Mouse (Mus musculus): ENCODE results near the gene Mfsd11. TPM values are rescaled to one million over a fixed set of nuclear protein-coding genes. Genes with fewer than 3 reads are reported as not detected.
A peak's percentile ranks its signal among the peaks of the same experiment; 100 is the strongest.
"Not testable (repeated sequence)": the region's sequence is repeated elsewhere in the genome, so short reads cannot be mapped to it uniquely, and the experiment has no call there.

Mfsd11 gene
- polyA plus RNA-seq, 1 experiment from 2014 or later: 39.4 TPM

DNA sequence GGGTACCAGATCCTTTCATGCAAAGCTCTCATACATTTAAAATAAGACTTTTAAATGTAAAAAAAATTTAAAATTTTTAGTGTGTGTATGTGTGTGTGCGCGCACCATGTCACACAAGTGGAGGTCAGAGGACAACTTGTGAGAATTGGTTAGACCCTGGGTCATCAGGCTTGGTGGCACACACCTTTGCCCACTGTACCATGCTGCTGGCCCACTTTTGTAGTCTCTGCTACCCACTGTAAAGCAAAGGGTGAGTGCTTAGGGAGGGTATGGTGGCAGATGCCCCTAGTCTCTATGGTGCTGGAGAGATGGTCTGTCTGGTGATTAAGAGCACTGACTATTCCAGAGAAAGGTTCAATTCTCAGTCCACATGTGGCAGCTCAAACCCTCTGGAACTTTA lies 29.0 kb upstream of the Mfsd11 start:
- 97% methylated on average over 2 of the region's 2 CpGs for WGBS
- no peak overlapping the region for H3K4me2 ChIP-seq
- no peak for ATAC-seq

GRCm38 (mm10) chr11:116823885-116824284 lies 28.4 kb upstream of the Mfsd11 start:
- H3K4me2 ChIP-seq; H3K4me3 ChIP-seq; H3K9me3 ChIP-seq (replicated peaks); H3K27me3 ChIP-seq; H3K27ac ChIP-seq; ATAC-seq; H3K36me3 ChIP-seq (ENCODE audit: poor library complexity, severe bottlenecking); H3K9ac ChIP-seq: not testable (repeated sequence)
- WGBS: 94% methylated on average over 10 of the region's 10 CpGs
- H3K4me1 ChIP-seq: peaks cover 39% of the 10 kb centered on the region

More for the DNA sequence above, 29.0 kb upstream of the Mfsd11 start:
- Histone ChIP-seq H3K27me3 (no peaks in the 10 kb centered on the region), H3K4me3 (no peak overlapping the region), H3K4me1 (peaks cover 34% of the 10 kb centered on the region), H3K9ac (no peak overlapping the region), H3K27ac (no peak overlapping the region), H3K36me3 (ENCODE audit: poor library complexity, severe bottlenecking) (no peaks in the 10 kb centered on the region), H3K9me3 (replicated peaks) (no peaks in the 10 kb centered on the region)

GRCm38 (mm10) chr11:116825230-116825629 lies 27.0 kb upstream of the Mfsd11 start:
- 47% methylated on average over 5 of the region's 5 CpGs for WGBS

DNA sequence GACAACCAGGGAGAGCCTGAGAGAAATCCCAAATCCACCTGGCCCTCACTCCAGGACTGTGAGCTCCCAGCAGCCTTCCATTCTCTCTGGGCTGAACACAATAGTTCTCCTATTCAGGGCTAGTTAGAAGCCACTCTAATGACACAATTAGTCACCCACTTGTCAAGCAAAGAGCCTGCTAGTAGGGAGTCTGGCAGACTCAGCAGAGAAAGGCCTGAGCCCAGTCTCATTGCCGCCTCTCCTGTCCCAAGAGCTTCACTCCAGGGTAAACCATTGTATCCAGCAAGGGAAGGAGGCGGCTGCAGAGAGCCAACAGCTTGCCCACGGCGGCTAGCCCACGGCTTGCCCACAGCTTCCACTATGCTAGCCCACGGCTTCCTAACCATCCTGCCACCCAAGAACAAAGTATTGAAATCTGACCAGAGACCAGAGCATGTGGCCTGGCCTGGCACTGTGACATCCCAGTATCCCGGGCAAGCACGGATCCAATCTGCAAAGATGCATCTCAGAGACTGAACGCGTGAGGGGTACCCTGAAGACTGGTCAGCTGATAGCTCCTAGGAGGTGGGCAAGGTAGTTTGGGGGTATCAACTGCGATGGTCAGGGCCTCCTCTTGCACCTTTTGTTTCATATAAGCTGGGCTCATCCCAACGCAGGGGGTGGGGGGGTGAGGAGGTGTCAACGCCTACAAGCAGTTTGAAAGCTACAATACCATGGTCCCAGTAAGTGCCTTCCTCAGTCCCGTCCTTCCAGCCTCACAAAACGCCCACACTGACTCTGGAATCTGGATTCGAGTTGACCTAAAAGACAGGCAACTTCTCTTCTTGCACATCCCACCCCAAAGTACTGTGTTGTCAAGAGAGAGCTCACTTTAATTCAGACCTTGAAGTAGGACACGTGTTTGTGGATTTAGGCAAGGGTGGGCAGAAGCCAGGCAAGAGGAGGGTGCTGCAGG lies 25.4 kb upstream of the Mfsd11 start:
- 10% methylated on average over 17 of the region's 17 CpGs for WGBS
- peak overlapping the region; percentile 49 for H3K27ac ChIP-seq
- no peaks in the 10 kb centered on the region for H3K9me3 ChIP-seq (replicated peaks)
- peak overlapping the region; percentile 73 for H3K9ac ChIP-seq
- H3K4me3 ChIP-seq: peak overlapping the region; percentile 58
- peak; percentile 34; the same call in 1 of the 2 replicates for ATAC-seq
- no peaks in the 10 kb centered on the region; the same call in 1 of the 2 replicates for H3K27me3 ChIP-seq
- peak overlapping the region; percentile 92 for H3K4me2 ChIP-seq
- H3K36me3 ChIP-seq (ENCODE audit: poor library complexity, severe bottlenecking): 0 out of 2 replicates have a peak, but pooled peaks cover 6% of the 10 kb centered on the region
- peaks cover 31% of the 10 kb centered on the region for H3K4me1 ChIP-seq

More at GRCm38 (mm10) chr11:116825230-116825629, 27.0 kb upstream of the Mfsd11 start:
- Histone ChIP-seq H3K4me1 (peaks cover 39% of the 10 kb centered on the region), H3K27ac (no peak overlapping the region), H3K36me3 (ENCODE audit: poor library complexity, severe bottlenecking) (no peaks in the 10 kb centered on the region), H3K27me3 (no peaks in the 10 kb centered on the region; the same call in 1 of the 2 replicates), H3K4me2 (0 out of 2 replicates have a peak overlapping the region, but pooled peaks have one; percentile 5), H3K9ac (no peak overlapping the region), H3K9me3 (replicated peaks) (no peaks in the 10 kb centered on the region), H3K4me3 (no peak overlapping the region)
- ATAC-seq: no peak

- peaks cover 7% of the 10 kb centered on the region for H3K36me3 ChIP-seq (ENCODE audit: poor library complexity, severe bottlenecking)
- H3K4me3 ChIP-seq: peak within 1 kb of the TSS; percentile 58
- peaks cover 36% of the 10 kb centered on the region for H3K4me1 ChIP-seq
- peak within 1 kb of the TSS; percentile 92 for H3K4me2 ChIP-seq
- H3K27ac ChIP-seq: peak within 1 kb of the TSS; percentile 49
- ATAC-seq: peak; percentile 62
- WGBS: under 1% methylated on average over 60 of the region's 71 CpGs
- H3K9me3 ChIP-seq (replicated peaks): no peaks in the 10 kb centered on the region
- peak within 1 kb of the TSS; percentile 73 for H3K9ac ChIP-seq
- no peaks in the 10 kb centered on the region; the same call in 1 of the 2 replicates for H3K27me3 ChIP-seq
These were observed 24.6 kb upstream of the Mfsd11 start, which contains the start of gene Mxra7 for GRCm38 (mm10) chr11:116827534-116828165. Gene Mxra7, minus strand, starts transcription at chr11:116828046.

GRCm38 (mm10) chr11:116832172-116832685 lies 20.0 kb upstream of the Mfsd11 start:
- Histone ChIP-seq H3K9ac (no peak overlapping the region), H3K4me2 (no peak overlapping the region), H3K36me3 (ENCODE audit: poor library complexity, severe bottlenecking) (peaks cover 53% of the 10 kb centered on the region), H3K4me3 (no peak overlapping the region), H3K27ac (0 out of 2 replicates have a peak overlapping the region, but pooled peaks have one; percentile 7), H3K4me1 (peaks cover 26% of the 10 kb centered on the region), H3K27me3 (no peaks in the 10 kb centered on the region; the same call in 1 of the 2 replicates), H3K9me3 (replicated peaks) (no peaks in the 10 kb centered on the region)
- no peak for ATAC-seq
- 38% methylated on average over 4 of the region's 4 CpGs for WGBS

- ATAC-seq: no peak
- H3K36me3 ChIP-seq (ENCODE audit: poor library complexity, severe bottlenecking): peaks cover 79% of the 10 kb centered on the region
- peaks cover 18% of the 10 kb centered on the region for H3K4me1 ChIP-seq
- no peaks in the 10 kb centered on the region for H3K9me3 ChIP-seq (replicated peaks)
- no peaks in the 10 kb centered on the region for H3K27me3 ChIP-seq
- 95% methylated on average over 1 of the region's 1 CpGs for WGBS
- no peak overlapping the region for H3K27ac ChIP-seq
- H3K4me3 ChIP-seq: no peak overlapping the region
- no peak overlapping the region for H3K9ac ChIP-seq
- H3K4me2 ChIP-seq: no peak overlapping the region
These were observed 17.3 kb upstream of the Mfsd11 start for GRCm38 (mm10) chr11:116834954-116835353.

GRCm38 (mm10) chr11:116836283-116836682 lies 16.0 kb upstream of the Mfsd11 start:
- no peak for ATAC-seq
- Histone ChIP-seq H3K9me3 (replicated peaks) (no peaks in the 10 kb centered on the region), H3K4me3 (no peak overlapping the region), H3K27ac (no peak overlapping the region), H3K9ac (no peak overlapping the region), H3K27me3 (no peaks in the 10 kb centered on the region), H3K36me3 (ENCODE audit: poor library complexity, severe bottlenecking) (peaks cover 87% of the 10 kb centered on the region), H3K4me1 (peaks cover 32% of the 10 kb centered on the region), H3K4me2 (no peak overlapping the region)
- WGBS: 97% methylated on average over 4 of the region's 4 CpGs

DNA sequence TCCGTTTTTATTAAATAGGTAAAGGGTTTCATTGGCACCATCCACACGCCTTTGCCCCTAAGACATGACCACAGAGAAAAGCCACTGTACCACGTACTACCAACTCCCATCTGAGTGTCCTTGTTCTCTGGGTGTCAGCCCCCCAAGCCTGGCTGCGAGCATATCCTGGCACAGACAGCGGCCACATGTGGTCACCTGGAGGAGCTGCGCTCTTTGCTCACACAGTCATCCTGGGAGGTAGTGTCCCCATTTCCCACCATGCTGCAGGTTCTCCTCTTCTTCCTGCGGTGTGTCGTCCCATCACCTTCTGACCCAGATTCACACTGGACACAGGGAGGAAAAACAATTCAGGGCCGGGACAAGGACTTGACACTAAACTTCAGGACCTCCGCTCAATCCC lies 14.8 kb upstream of the Mfsd11 start:
- ATAC-seq: no peak
- no peak overlapping the region for H3K9ac ChIP-seq
- H3K4me1 ChIP-seq: peaks cover 38% of the 10 kb centered on the region
- H3K27me3 ChIP-seq: no peaks in the 10 kb centered on the region
- H3K4me2 ChIP-seq: no peak overlapping the region
- peaks cover 85% of the 10 kb centered on the region for H3K36me3 ChIP-seq (ENCODE audit: poor library complexity, severe bottlenecking)
- 94% methylated on average over 10 of the region's 10 CpGs for WGBS
- no peak overlapping the region for H3K4me3 ChIP-seq
- no peaks in the 10 kb centered on the region for H3K9me3 ChIP-seq (replicated peaks)
- H3K27ac ChIP-seq: no peak overlapping the region

- no peak overlapping the region for H3K9ac ChIP-seq
These were observed 13.3 kb upstream of the Mfsd11 start for GRCm38 (mm10) chr11:116838936-116839335.

DNA sequence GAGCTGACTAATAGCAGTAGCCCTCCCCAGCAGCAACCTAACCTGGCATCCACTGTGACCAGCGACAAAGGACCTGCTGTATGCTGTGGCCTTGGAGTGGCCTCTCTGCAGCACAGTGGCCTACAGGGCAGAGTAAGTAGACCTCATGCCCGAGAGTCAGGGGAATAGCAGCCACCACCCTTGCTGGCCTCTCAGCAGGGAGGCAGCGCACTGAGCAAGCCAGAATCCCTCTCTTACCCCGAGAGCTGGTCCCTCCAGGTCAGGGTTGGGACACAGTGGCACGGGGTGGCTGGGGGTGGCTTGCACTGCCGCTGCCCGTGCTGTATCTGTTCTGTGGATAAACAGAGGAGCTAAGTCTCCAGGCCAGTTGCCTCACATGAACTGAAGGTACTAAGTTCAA lies 12.6 kb upstream of the Mfsd11 start:
- Histone ChIP-seq H3K27me3 (no peaks in the 10 kb centered on the region), H3K4me1 (peaks cover 37% of the 10 kb centered on the region), H3K4me3 (no peak overlapping the region), H3K9ac (no peak overlapping the region), H3K27ac (no peak overlapping the region), H3K4me2 (no peak overlapping the region), H3K9me3 (replicated peaks) (no peaks in the 10 kb centered on the region), H3K36me3 (ENCODE audit: poor library complexity, severe bottlenecking) (peaks cover 65% of the 10 kb centered on the region)
- ATAC-seq: no peak
- WGBS: 82% methylated on average over 7 of the region's 7 CpGs

More at GRCm38 (mm10) chr11:116838936-116839335, 13.3 kb upstream of the Mfsd11 start:
- Histone ChIP-seq H3K36me3 (ENCODE audit: poor library complexity, severe bottlenecking) (peaks cover 72% of the 10 kb centered on the region), H3K27me3 (no peaks in the 10 kb centered on the region), H3K4me1 (peaks cover 30% of the 10 kb centered on the region), H3K4me2 (no peak overlapping the region), H3K4me3 (no peak overlapping the region), H3K9me3 (replicated peaks) (no peaks in the 10 kb centered on the region), H3K27ac (no peak overlapping the region)
- ATAC-seq: no peak
- WGBS: 91% methylated on average over 14 of the region's 14 CpGs

GRCm38 (mm10) chr11:116840748-116841147 lies 11.5 kb upstream of the Mfsd11 start:
- 90% methylated on average over 4 of the region's 4 CpGs for WGBS
- peak overlapping the region; percentile 83 for H3K4me3 ChIP-seq
- no peaks in the 10 kb centered on the region for H3K9me3 ChIP-seq (replicated peaks)
- peaks cover 54% of the 10 kb centered on the region for H3K36me3 ChIP-seq (ENCODE audit: poor library complexity, severe bottlenecking)
- H3K4me1 ChIP-seq: peaks cover 39% of the 10 kb centered on the region
- H3K27ac ChIP-seq: no peak overlapping the region
- H3K27me3 ChIP-seq: no peaks in the 10 kb centered on the region
- peak overlapping the region; percentile 89 for H3K4me2 ChIP-seq
- peak overlapping the region; percentile 45 for H3K9ac ChIP-seq
- ATAC-seq: no peak
